Mouse (Mus musculus): Measurements from ENCODE around the gene Nr1h4.

Nr1h4 gene

DNA sequence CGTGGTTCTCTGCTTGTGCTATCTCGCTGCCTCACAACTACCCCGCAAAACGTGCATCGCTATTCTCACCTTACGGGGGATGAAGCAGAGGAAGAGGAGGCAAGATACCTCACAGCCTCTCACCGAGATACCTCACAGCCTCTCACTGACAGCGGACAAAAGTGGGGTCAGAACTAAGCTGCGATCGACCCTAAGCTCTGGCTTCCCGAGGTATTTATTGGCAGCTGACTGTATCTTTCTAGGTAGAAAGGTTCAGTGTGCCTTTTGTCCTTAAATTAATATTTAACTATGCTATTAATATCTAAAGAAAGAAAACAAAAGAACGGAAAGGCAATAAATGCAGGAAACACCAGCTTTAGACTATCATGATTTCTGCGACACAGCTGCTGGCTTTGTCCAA is 100.6 kb downstream of the Nr1h4 start:
- no peak for DNase-seq (ENCODE audit: low spot score)

DNA sequence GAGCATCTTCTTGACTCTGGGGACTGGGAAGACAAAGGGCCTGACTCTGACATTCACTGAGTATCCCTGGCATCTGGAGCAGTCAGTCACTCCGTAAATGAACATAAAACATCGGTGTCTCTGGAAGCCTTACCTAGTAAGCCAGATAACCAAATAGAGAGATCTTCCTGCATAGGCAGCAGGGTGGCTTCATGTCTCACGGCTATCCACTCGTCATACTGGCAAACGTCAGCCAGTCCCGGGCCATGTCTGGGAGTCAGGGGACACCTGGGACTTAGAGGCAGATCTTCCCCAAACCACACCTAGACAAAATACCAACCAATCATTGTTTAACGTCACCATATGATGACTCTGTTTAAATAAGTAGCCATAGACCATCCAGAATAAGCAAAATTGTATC is 102.6 kb downstream of the Nr1h4 start:
- DNase-seq (ENCODE audit: low spot score) = no peak

DNA sequence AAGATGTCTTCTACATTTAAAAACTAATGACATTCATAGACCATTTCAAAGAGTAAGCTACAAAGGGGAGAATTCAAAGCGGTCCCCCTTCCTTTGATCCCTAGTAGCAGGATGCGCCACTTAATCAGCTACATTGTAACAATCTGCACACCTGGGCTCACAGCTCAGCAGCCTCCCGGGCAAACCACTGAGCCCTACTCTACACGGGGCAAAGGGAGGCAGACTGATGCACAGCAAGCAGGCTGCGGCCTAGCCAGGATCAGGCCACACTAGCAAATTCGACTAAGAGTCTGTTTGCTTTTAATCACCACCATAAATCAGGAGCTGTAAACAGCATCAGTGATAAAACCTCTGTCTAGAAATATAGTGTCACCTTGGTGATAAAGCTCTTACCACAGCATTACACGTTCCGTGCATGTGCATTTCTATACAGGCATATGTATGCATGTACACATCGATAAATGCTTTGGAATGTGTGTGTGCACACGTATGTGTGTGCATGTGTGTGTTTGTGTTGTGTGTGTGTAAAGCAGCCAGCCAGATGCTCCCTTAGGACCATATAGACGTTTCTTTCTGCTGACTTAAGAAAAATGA is 108.5 kb downstream of the Nr1h4 start:
- DNase-seq (ENCODE audit: low spot score) = no peak

DNA sequence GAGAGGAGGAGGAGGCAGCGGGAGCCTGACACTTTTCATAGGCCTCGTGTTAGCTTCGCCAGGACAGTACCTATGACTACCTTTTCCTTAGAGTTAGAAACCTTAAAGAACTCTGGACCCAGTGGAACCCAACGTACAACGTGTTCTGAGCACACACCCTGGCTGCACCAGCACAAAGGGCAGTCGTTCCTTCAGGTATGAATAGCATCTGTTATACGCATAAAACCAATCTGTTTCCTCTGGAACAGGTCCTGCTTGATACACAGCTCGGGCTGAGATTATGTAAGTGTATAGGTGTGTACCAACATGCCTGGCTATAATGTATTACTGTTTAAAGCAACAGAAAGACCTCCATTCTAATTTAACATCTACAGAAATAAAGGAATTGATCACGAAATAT is 109.2 kb downstream of the Nr1h4 start:
- DNase-seq (ENCODE audit: low spot score) = no peak

DNA sequence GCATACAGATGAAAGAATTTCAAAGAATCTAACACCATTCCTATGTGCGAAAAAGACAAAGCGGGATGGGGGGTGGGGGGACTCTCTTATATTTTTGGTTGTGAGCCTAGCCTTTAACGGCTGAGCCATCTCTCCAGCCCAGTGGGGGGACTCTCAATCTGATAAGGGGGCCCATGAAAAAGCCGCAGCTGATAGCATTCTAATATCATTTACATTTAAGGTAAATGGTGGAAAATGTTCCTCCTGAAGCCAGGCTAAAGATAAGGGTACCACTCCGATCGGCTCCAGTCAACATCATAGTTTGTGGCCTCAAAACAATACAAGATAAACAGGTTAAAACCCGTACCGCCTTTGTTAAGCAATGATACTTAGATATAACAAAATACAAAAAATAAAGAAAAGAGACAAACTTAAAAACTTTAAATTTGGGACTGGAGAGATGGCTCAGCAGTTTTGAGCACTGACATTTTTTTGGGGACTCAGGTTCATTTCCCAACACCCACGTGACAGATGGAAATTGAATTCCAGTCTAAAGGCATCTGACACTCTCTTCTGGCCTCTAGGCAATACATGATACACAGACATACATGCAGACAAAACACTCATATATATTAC is 110.1 kb downstream of the Nr1h4 start:
- no peak for DNase-seq (ENCODE audit: low spot score)

DNA sequence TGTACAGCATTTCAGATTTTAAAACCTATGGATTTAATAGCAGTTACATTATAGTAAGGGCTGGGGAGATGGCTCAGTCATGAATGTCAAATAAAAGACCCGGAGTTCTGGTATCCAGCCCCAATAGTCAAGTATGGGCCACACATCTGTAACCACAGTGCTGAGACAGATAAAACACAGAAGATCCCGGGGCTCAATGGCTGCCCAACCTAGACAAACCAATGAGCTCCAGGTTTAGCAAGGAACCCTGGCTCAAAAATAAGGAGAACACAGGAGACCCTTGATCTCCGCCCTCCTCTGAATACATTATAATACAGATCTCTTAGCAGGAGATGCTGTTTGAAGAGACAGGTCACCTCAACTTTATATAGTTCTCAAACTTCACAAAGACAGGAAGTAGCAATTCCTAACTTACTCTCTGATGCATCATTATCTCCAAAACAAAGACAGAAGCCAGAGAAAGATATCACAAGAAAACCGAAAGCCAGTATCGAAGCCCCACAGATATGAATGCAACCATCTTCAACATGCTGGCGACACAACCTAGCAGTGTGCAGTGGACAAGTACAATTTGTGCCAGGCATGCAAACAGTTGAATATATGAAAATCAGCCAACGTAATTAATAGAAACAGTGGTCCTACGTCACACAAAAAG is 110.8 kb downstream of the Nr1h4 start:
- no peak for DNase-seq (ENCODE audit: low spot score)

DNA sequence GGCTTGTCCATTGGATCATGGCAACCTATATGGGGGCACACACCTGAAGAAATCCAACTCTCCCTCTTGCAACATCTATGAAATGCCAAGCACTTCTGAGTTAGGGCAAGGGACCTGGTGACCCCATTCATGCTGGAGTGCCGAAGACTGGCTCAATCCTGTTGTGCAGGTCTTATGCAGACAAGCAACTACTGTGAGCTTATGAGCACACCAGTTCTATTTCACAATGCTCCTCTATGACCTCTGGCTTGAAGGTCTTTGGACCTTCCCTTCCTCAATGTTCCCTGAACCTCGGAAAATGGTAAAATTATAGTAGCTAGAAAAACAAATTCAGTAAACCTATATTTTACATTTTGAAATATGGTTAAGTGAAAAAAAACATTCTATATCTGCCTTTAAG is 115.4 kb downstream of the Nr1h4 start:
- DNase-seq (ENCODE audit: low spot score) = no peak

DNA sequence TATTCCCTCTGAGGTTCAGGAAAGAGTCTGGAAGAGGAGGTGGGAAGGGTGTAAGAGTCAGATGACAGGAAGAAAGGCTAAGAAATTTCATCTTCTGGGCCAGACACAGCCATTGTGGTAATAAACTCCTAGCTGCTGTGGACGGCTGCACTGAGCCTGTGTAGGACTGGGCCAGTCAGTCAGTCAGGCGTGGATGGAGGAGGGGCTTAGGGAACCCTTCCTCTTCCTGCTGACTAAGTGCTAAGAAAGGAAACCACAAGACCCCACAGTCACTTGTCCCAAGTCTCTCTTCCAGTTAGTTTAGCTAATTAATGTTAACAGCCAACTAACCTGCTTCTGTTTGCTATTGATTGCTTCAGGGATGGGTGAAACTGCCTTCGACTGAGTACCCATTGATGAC is 117.9 kb downstream of the Nr1h4 start:
- DNase-seq (ENCODE audit: low spot score) = no peak

DNA sequence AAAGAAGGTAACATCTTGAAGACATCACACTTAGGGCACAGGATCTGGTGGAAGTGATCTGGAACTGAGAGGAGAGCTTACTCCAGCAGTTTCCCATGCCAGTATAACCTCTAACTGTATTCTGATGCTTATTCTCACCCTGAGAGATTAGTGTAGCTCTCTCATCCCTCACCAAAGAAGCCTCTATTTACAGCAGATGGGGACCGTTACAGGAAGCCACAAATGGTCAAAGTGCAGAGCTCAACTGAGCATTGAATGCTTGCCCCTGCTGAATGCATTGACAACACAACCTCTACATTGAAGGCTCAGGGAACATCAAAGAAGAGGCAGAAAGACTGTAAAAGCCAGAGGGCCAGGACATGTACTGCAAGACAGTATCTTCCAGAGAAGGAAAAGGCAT is 125.8 kb downstream of the Nr1h4 start:
- no peak for DNase-seq (ENCODE audit: low spot score)

DNA sequence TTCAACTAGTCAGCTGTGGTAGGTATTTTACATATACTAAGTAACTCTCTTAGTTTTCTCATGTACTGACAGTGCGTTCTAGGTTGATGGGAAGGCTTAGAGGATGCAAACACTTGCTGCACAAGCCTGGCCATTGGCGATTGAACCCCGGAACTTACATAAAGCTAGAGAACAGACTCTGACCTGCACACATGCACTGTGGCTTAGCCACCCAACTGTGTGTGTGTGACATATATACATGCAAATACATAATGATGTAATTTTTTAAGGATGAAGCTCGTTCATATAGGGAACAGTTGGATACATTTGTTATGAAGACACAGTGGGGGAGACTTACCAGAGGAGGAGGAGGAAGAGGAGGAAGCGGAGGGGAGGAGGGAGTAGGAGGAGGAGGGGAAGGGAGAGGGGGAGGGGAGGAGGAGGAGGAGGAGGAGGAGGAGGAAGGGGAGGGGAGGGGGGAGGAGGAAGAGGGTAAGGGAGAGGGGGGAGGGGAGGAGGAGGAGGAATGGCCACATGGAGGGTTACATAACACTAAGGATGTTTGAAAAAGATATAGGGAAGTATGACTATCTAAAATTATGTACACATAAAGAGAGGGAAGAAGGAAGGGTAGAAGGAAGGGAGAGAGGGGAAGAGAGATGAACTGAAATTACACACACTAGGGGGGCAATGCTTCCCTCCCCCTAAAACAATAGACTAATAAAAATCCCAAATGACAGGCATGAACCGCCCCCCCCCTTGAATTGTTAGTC is 126.5 kb downstream of the Nr1h4 start:
- DNase-seq (ENCODE audit: low spot score) = no peak

DNA sequence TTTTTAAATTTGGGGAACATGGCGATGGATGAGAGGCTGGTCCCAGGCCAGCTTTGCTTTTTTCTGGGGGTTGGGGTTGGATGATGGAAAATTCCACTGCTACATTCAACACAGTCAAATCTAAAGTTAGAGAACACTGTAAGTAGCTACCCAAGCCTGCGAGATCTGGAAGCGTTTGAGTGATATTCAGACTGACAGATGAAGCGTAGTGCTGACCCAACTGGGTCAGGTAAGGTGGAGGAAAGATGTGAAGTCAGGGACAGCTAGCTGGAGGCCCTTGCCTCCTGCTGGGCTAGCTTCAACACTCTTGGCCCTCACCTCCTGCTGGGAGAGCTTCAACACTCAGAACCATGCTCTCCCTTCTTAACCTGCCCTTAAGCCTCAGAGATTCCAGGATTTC is 128.4 kb downstream of the Nr1h4 start:
- no peak for DNase-seq (ENCODE audit: low spot score)
